Mouse (Mus musculus): Measurements from ENCODE around the gene Adipor2.

Gene Adipor2

GRCm38 (mm10) chr6:119348234-119348633 is 69.3 kb downstream of the Adipor2 start:
- DNase-seq (ENCODE audit: low spot score in 2 of 2), result peak in 1 of 2 experiments; percentile 92

DNA sequence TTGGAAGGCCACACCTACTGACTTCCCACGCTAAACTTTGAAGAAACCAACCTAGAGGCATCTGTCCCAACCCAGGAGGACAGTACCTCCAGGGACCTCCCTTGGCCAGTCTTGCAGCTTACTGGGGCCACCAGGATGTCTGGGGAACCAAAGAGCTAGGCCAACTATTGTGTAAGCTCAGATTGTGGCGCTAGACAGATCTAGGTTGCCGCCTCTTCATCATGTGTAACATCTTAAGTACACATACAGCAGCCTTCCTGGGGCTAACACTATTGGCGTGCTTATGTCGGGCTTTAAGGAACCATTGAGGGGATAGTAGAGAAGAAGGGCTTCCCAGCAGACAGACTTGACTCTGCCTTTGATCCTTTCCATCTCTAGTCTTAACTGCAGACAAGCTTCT is 69.7 kb downstream of the Adipor2 start:
- no peak for DNase-seq (ENCODE audit: low spot score in 2 of 2)

GRCm38 (mm10) chr6:119346257-119346656 is 71.2 kb downstream of the Adipor2 start:
- no peak for DNase-seq (ENCODE audit: low spot score in 2 of 2)

DNA sequence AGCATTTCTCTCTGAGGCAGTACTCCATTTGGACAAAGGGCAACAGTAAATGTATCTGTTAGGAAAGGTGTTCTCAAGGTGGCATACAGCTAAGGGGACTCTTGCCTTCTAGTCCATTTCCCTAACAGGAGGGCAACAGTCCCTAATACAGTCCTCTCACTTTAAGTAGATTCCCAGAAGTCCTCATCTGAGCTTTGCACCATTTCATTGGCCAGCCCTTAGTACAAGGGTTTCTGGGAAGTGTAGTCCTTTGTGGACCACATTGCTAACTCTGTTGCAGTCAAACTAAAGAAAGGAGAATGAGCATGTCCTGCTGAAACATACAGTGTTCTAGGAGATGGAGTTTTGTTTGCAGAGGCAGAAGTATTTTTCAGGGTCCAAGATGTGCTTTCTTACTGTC is 76.1 kb downstream of the Adipor2 start:
- DNase-seq (ENCODE audit: low spot score in 2 of 2), result peak in 1 of 2 experiments; percentile 48

- DNase-seq (ENCODE audit: low spot score in 2 of 2), result no peak
Measured at GRCm38 (mm10) chr6:119338121-119338912, 79.2 kb downstream of the Adipor2 start.

- DNase-seq (ENCODE audit: low spot score in 2 of 2), result no peak
Measured at GRCm38 (mm10) chr6:119337287-119337686, 80.2 kb downstream of the Adipor2 start.

DNA sequence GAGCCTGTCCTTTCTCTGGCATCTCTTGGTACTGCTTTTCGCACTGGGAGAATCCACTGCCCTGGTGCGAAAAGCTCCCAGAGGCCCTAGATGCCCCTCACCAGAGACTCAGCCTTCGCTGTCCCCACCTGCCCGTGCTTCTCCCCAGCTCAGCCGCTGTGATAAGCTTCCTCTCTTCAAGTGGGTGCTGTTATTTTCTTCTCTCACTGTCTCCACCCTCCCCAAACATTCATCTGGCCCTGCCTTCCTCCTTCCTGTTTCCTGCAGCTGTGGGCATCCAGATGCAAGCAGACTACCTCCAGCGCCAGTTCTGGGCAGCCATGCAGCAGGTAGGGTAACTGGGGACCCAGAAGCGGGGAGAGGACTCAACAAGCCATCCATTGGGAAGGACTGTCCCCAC is 81.4 kb downstream of the Adipor2 start:
- DNase-seq (ENCODE audit: low spot score in 2 of 2), result no peak

GRCm38 (mm10) chr6:119333831-119334230 is 83.7 kb downstream of the Adipor2 start:
- no peak for DNase-seq (ENCODE audit: low spot score in 2 of 2)

DNA sequence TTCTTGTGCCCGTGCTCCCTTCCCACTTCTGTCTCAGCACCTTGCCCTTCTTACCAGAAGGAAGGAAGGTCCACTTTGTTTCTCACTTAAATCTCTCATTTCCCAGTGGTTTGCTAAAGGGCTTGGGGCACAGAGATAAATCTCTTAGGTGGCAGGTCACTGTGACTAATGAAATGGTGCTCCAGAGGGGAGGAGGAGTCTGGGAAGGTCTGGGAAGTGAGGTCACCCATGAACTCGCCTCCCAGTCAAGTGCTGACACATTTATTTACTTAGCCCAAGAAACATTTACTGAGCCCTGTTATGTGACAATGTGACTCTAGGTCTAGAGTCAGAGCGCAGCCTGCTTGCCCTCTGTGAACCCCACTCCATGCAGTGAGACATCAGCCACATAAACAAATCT is 84.3 kb downstream of the Adipor2 start:
- DNase-seq (ENCODE audit: low spot score in 2 of 2), result no peak

GRCm38 (mm10) chr6:119332111-119332510 is 85.4 kb downstream of the Adipor2 start:
- DNase-seq (ENCODE audit: low spot score in 2 of 2), result no peak

- DNase-seq (ENCODE audit: low spot score in 2 of 2), result peak in 1 of 2 experiments; percentile 72
Measured at GRCm38 (mm10) chr6:119330506-119330905, 87.0 kb downstream of the Adipor2 start, which contains the start of gene Lrtm2. Lrtm2 (minus strand) TSS chr6:119330766.

GRCm38 (mm10) chr6:119329936-119330335 is 87.6 kb downstream of the Adipor2 start:
- peak in 1 of 2 experiments; percentile 51 for DNase-seq (ENCODE audit: low spot score in 2 of 2)

DNA sequence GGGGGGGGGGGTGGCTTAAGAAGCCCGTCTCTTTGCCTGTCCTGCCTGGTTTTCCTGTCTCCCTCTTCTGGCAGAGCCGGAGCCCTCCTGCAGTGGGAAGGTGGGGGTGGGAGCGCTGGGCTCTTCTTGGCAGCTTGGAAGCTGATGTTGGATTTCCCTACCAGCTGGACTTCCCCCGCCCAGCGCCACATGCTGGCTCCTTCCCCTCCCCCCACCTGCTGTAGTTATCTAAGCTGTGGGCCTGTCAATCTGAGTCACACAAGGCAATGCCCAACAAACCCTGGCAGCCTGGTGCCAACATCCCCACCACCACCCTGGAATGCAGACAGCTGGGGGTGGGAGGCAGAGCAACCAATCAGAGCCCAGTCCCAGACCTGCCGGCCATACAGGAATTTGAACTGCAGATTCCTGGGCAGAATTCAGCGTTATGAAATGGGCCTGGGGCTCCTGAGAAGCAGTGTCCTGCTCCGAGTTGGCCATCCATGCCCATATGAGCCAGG is 88.2 kb downstream of the Adipor2 start:
- peak; percentile 87 to 93 for DNase-seq (ENCODE audit: low spot score in 2 of 2)

DNA sequence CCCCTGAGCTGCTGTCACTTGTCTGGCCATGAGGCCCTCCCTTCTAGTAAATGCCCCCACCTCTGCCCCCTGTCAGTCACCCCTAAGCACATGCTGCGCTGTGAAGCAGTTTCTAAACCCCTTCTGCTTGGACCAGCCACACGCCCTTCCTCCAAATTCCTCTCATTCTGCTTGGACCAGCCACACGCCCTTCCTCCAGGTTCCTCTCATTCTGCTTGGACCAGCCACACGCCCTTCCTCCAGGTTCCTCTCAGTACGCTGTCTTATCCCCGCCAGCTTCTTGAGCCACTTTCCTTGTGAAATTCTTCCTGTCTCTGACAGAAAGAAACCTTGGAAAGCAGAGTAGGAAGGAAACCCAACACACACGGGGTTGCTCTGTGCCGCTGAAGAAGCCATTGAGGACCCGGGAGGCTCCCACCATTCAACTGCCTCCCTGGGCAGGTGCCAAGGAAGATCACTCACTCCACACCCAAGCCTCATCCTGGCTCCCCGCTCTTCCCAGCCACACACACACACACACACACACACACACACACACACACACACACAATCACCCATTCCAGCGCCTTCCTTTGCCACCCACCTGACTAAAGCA is 88.9 kb downstream of the Adipor2 start:
- peak in 1 of 2 experiments; percentile 45 for DNase-seq (ENCODE audit: low spot score in 2 of 2)

DNA sequence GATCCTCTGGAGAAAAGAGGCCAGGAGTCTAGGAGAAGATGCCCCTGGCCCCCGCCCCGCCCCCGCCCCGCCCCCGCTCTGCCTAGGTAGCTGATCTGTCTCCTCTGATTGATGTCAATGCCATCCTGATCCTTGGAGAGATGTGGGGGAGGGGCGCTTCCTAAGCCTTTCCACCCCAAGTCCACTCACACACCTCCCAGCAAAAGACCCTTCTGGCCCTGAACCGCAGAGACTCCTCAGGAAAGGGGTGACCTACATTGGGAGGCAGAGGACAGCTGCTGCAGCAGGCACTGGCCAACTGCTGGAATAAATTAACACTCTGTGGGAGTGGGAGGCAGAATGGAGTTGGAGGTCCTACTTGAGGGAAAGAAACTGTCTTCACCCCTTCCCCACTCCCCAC is 91.0 kb downstream of the Adipor2 start:
- no peak for DNase-seq (ENCODE audit: low spot score in 2 of 2)

DNA sequence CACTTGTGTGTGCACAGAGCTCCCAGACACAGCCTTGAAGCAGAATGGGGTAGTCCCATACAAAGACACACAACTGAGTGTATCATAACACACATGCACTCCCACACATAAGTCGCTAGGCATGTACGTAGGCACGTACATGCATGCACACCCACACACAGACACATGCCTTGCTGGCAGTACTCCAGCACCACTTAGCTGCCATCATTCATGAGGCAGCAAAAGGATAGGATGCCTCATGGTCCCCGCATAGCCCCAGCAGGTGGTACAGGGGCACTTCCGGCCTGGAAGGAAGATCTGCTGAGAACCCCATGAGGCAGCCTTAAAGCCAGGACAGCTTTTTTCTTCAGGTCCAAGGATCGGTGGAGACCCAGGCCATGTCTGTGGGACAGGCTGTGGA is 91.5 kb downstream of the Adipor2 start:
- no peak for DNase-seq (ENCODE audit: low spot score in 2 of 2)

DNA sequence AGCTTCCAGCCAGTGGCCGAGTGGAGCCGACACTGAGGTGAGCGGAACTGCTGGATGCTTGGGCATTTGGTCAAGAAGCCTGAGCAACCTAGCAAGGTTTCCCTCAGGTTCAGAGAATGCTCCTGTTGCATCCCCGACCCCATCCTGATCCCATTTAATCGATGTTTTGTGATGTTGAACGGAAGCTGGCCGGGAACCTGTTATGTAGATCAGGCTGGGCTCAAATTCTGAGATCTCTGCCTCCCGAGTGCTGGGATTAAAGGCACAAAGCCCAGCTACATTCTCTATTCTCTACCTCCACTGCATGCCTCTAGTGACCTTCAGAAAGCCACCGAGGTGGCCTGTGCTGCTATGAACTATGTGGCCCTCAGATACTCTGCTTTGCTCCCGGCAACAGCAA is 92.7 kb downstream of the Adipor2 start:
- DNase-seq (ENCODE audit: low spot score in 2 of 2), result no peak

DNA sequence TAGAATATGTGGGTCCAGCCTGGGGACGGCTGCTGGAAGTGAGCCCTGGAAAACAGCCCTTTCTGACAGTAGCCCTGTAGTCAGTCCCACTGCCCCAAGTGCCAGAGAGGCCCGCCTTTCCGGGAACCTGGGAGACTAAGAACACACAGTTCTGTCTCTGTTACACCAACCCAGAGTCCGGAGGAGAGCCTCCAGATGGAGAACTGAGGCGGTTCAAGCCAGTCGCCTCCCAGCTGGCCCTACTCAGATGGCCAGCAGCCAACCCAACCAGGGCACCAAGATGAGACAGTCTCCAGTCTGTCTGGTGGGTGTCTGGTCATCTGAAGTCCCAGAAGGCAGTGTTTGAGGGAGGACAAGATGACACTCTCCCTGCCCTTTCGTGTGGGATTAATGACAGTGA is 95.8 kb downstream of the Adipor2 start:
- DNase-seq (ENCODE audit: low spot score in 2 of 2), result peak in 1 of 2 experiments; percentile 44

DNA sequence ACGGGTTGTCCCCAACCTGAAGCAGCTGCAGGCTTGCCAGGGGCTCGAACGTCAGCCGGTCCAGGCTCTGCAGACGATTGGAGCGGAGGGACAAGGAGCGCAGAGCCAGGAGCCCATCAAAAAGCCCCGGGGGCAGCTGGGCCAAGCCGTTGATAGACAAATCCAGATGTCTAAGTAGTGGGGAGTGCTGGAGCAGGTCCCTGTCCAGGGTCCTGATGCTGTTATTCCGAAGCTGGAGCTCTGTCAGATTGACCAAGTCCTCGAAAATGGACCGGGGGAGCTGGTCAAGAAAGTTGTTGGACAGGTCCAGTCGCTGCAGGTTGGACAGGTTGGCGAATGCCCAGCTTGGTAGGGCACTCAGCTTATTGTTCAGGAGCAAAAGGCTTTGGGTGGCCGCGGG is 97.0 kb downstream of the Adipor2 start:
- DNase-seq (ENCODE audit: low spot score in 2 of 2), result no peak

GRCm38 (mm10) chr6:119319358-119319757 is 98.1 kb downstream of the Adipor2 start:
- no peak for DNase-seq (ENCODE audit: low spot score in 2 of 2)

GRCm38 (mm10) chr6:119318732-119319131 is 98.8 kb downstream of the Adipor2 start:
- DNase-seq (ENCODE audit: low spot score in 2 of 2), result peak in 1 of 2 experiments; percentile 40

DNA sequence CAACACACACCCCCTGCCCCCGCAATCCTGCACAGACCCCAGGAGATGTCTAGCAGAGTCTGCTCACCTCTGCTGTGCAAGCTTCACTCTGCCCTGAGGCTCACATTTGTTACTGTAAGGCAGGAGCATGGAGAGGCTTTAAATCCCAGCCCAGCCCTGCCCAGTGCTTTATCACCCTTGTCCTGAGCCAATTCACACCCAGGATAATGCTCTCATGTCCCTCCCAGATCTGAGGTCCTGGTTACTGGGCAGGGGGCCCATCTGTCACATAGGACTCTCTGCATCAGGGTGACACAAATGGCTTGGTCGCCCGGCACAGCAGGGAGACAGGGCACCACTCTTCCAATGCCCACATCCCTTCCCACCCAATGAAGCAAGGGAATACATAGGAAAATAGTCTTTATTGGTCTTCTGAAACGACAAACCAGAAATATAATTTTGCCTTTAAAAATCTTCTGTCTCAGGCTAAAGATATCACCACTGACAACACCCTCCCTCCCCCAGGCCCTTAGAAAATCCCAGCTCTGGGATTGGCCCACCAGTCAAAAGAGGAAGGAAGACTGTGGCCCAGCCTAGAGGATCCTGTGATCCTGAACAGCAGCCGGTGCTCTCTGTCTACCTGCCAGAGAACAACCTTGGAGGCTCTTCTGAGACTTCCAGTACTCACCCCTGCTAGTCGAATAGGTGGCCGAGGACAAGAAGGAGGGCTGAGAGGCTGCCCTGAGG is 102.6 kb downstream of the Adipor2 start:
- peak in 1 of 2 experiments; percentile 53 for DNase-seq (ENCODE audit: low spot score in 2 of 2)
